Mouse (Mus musculus): ENCODE measurements around the gene Epb41l5.

Epb41l5 gene

DNA sequence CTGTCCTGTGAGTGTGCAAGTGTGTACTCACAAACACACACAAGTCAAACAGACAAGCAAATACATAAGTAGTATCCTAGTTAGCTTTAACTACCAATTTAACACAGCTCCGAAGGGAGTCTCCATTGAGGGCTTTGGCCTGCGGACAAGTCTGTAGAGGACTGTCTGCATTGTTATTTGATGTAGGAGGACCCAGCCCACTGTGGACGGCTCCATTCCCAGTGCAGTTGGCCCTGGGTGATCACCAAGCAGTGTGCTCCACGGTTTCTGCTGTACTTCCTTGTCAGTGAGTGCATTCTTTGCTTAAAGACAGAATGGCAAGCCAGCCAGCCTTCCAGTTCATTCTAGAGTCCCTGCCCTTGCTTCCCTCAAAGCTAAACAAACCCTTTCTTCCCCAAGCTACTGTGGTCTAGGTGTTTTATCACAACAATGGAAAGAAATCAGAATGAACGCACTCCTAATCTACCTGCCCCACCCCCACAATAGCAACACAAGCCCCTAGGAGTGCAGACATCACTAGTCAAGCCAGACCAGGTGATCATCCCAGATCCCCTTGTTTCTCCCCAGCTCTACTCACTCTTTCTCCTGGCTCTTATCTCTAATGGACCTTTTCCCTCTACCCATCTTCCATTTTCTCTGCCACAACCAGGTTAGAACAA, 151.3 kb downstream of the Epb41l5 start:
- no peak for DNase-seq

DNA sequence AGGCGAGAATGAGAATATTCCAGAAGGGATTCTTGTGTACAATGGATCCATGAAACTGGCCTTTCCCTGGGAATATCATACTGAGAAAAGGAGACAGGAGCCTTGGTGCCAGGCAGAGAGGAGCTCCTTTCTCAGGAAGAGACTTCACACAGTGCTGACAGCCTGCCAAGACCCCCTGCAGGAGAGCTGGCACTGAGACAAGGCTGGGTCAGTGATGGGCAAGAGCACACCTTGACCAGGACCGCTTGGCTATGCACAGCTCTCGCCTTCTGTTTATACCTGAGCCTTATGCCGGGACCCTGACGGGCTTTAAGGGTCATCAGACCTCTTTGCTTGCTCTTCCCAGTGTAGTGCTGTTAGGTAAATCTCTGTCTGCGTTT, 153.4 kb downstream of the Epb41l5 start:
- no peak for DNase-seq

Data from layer of hippocampus, adult 9-11 months (tissue).